Mouse (Mus musculus) T-helper 1 cell (primary cell): ENCODE measurements around the gene Chek2.
"Not testable (repeated sequence)": the region's sequence is repeated elsewhere in the genome, so short reads cannot be mapped to it uniquely, and the experiment has no call there.

Experiments
- in situ Hi-C: fragments of 300-600 bp; cut with MboI, MseI; formaldehyde crosslinking; loops from one replicate; pipeline ENCODE4 v1.15.1; 2025; ENCODE audit warnings: high pct_unique_total_duplicates

Gene Chek2

GRCm38 (mm10) chr5:110839678-110840365 lies at the start of gene Chek2, which contains the start of gene Hscb:
Chek2 (plus strand) TSS chr5:110839979.
Hscb (minus strand) TSS chr5:110839777.
- in situ Hi-C loops = loop anchor here (5.0 kb wide), 1 partner anchor 58 kb away; the partner anchor contains the start of gene Pus1

GRCm38 (mm10) chr5:110794363-110794762 lies 45.4 kb upstream of the Chek2 start:
- in situ Hi-C loops = no loop called here

- in situ Hi-C loops = no loop called here
Measured at GRCm38 (mm10) chr5:110797696-110798095, 42.1 kb upstream of the Chek2 start.

GRCm38 (mm10) chr5:110801036-110801624 lies 38.6 kb upstream of the Chek2 start:
- in situ Hi-C loops = no loop called here

GRCm38 (mm10) chr5:110802186-110802585 lies 37.6 kb upstream of the Chek2 start:
- in situ Hi-C loops = no loop called here

GRCm38 (mm10) chr5:110802809-110803208 lies 37.0 kb upstream of the Chek2 start:
- in situ Hi-C loops = no loop called here

GRCm38 (mm10) chr5:110804012-110804743 lies 35.6 kb upstream of the Chek2 start:
- in situ Hi-C loops = no loop called here

- in situ Hi-C loops = no loop called here
Measured at GRCm38 (mm10) chr5:110806154-110806553, 33.6 kb upstream of the Chek2 start.

- in situ Hi-C loops = no loop called here
Measured at GRCm38 (mm10) chr5:110806676-110807075, 33.1 kb upstream of the Chek2 start.

GRCm38 (mm10) chr5:110807453-110807852 lies 32.3 kb upstream of the Chek2 start:
- in situ Hi-C loops = no loop called here

GRCm38 (mm10) chr5:110808061-110808631 lies 31.6 kb upstream of the Chek2 start:
- in situ Hi-C loops = no loop called here

- in situ Hi-C loops = no loop called here
Measured at GRCm38 (mm10) chr5:110808821-110809666, 30.7 kb upstream of the Chek2 start.

GRCm38 (mm10) chr5:110809667-110810325 lies 30.0 kb upstream of the Chek2 start, which contains the start of gene Ulk1:
Ulk1 (minus strand) TSS chr5:110810097.
- in situ Hi-C loops = no loop called here

- in situ Hi-C loops = no loop called here
Measured at GRCm38 (mm10) chr5:110824421-110824820, 15.4 kb upstream of the Chek2 start.

- in situ Hi-C loops = no loop called here
Measured at GRCm38 (mm10) chr5:110826781-110827495, 12.8 kb upstream of the Chek2 start.

GRCm38 (mm10) chr5:110827576-110827975 lies 12.2 kb upstream of the Chek2 start:
- in situ Hi-C loops = no loop called here

GRCm38 (mm10) chr5:110831036-110831720 lies 8.6 kb upstream of the Chek2 start:
- in situ Hi-C loops = no loop called here

- in situ Hi-C loops = no loop called here
Measured at GRCm38 (mm10) chr5:110835959-110836358, 3.8 kb upstream of the Chek2 start.

GRCm38 (mm10) chr5:110838016-110838415 lies 1.8 kb upstream of the Chek2 start:
- in situ Hi-C loops = not testable (repeated sequence)
